Mouse (Mus musculus) liver, adult 2 months (tissue): Measurements from ENCODE around the gene Prkcb.

Experiments
- CTCF ChIP-seq: fragments of 200-500 bp; IDR thresholded peaks from 2 replicates; pipeline ENCODE4 v1.5.1; 2011; ENCODE audit warnings: low read depth, low read length, control low read depth
- POLR2A ChIP-seq: fragments of 200-500 bp; IDR thresholded peaks from 2 replicates; pipeline ENCODE4 v1.6.1; 2011; ENCODE audit warnings: low read length, control low read depth; ENCODE audit not compliant: insufficient read depth; ENCODE audit errors: extremely low read depth

DNA sequence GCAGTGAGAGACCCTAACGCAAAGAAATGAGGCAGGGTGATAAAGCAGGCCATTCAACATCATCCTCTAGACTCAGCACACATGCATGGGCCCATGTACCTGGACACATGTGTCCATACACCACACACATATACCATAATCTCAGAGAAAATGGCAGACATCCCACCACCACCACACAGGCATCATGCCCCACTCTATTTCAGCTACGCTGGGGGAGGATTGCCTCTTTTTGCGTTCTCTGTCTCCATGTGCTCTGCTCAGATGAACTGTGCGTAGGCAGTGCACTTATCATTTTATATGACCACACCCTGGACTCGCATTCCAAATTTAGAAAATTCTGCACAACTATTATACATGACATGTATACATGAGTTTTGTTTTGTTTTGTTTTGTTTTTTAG, 286.5 kb downstream of the Prkcb start:
- TF ChIP-seq POLR2A (no peak), CTCF (no peak)
